Mouse (Mus musculus): Measurements from ENCODE around the gene Med27.

Gene Med27

DNA sequence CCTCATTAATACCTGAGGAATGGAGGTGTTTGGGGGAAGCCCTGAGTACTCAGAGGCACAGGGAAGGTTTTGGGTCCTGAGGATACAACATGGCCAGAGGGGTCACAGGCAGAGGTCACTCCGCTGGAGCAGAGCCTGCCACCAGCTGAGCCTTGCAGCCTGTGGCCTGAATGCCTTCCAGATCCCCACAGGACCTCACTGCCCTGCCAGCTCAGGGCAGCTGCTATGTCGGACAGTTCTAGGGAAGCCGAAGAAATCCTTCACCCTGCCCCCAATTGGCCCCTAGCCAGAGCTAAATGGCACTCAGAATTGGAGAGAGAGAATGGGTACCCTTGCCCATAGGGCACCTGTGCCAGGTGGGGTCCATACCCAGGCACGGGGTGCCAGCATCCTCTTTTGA lies 214.8 kb downstream of the Med27 start:
- no peak for DNase-seq (ENCODE audit: low read depth, low spot score)

DNA sequence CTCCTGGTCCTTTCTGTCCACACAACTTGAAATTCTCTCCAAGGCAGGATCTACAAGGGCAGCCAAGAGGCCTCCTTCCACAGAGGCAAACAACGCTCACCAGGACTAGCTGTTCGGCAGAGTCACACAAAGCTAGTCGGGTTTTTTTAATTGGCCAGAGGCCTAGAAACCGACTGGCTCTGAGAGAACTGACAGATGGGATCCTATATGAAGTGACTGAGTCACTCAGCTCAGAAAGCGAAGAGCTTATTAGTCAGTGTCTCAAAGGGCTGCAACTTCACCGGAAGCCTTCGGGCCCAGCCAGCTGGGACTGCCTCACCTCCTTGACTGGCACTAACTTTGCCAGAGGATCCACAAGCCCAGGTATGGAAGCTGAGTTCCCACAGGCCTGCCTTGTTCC lies 217.4 kb downstream of the Med27 start:
- no peak for DNase-seq (ENCODE audit: low read depth, low spot score)

DNA sequence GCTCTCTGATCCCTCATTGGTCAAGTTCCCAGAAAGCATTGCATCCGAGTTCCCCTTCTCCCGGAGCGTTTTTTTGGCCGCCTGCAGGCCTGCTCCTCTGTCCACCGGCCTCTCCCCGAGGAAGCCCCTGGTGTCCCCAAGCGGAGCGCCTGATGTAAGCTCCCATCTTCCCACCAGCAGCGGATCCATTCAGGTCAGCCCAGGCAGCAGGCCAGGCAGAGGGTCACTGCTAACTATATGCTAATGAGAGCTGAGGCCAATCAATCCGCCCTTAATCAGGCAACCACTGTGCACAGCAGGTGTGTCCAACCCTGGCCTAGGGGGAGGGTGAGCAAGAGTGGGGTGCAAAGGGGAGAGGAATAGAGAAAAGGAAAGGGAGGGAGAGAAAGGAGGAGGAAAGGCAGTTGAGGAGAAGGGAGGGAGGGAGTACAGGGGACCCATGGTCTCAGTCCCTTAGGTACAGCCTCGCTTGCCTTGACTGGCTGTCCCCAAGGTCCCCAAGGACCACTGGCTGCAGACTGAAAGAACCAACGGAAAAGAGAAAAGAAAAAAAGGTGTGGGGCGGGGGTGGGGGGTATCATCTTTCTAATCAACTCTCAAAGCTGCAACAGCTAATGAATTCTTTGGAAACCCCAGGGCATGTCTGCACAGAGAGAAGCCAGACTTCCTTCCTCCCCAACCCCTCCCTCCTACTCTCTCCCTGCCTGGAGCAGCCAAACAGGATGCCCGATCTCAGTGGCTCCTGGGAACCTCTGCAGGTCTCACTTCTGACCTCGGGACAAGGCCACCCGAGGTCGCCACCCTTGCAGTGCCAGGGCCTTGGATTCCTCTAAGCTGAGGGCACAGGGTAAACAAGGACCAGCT lies 219.2 kb downstream of the Med27 start:
- DNase-seq (ENCODE audit: low read depth, low spot score): no peak

DNA sequence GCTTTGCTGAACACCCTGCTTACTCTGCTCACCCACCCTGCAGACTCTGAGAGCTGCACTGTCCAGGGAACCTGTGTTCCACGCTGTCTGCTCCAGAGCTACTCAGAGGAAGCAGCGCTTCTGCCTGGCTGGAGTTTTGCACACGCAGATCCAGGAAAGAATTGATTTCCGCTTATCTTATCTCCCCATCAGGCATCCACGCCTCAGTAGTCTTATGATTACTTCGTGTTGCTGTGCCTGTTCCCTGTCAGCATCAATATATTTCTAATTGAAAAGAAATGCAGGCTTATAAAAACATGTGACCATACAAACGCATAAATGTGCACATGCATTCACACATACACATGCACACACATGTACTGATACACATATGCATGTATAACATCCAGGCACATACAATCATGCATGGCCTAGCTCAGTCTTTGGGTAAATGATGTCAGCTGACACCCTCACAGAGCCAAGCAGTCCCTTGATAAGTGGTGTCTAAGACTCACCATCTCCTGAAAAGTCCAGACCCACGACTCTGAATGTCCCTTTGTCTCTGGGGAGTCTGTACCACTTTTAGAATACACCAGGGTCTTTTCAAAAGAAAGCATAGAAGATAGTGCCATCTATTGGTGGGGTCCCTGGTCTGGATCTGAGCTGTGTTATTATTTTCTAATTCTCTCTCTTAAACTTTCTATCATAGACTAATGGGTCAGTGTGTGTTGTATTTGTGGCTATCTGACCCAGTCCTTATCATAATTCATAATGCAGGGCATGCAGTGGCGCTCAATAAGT lies 225.5 kb downstream of the Med27 start:
- no peak for DNase-seq (ENCODE audit: low read depth, low spot score)

DNA sequence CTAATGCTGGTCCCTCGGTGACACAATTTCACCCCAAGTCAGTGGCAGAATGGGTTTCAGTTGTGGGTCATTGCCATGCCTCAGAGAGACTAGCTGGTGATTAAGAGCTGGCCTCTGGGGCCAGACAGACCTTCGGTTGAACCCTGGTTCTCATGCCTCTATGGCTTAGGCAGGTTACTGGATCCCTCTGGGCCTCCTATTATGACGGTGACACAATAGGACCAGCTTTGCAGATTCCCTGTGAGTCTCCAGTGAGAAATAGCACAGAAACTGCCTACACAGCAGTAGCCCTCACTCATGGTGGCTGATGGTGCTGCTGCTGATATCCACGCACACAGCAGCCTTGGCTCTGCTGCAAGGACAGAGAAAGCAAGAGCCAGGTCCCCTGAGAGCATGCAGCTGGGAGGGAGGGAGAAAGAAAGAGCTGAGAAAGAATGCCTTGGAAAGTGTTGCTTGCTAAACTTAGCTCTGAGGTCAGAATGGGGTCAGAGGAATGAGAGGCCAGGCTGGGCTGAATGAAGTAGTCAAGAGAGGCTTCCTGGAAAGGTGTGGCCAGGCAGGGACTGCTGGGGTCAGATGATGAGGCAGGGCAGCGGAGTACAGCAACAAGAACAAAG lies 226.3 kb downstream of the Med27 start:
- DNase-seq (ENCODE audit: low read depth, low spot score): no peak

DNA sequence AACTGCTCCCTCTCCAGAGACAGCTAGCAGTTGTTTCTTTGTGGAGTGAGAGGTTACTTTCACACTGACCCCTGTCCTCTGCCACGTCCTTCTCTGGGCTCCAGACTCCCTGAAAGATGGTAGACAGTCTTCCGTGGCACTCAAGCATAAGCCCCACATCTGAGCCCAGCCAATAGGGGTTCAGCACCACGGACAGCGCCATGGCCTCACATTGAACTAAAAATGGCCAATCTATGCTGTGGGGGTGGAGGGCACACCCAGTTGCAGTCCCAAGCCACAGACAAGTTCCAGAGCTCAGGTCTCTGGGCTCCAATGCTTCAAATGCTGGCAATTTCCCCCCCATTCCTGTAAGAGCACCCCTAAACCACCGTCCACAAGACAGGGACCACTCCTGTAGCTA lies 227.0 kb downstream of the Med27 start:
- no peak for DNase-seq (ENCODE audit: low read depth, low spot score)

DNA sequence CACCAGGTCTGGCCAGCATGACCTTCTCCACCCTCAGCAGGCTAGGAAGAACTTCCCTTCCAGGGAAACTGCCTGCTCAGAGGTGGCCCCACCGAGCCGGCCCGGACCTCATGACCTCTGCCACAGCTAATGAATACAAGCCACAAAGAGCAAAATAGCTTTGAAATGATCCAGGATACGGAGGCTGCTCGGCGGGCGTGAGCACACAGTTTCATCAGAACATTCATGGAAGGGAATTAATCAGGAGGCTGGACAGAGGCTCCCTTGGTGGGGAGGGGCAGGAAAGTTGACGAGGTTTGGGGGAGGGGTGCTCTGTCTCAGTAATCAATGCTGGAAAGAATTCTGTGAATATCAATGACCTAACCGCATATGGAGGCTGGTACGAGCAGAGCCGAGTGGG lies 227.6 kb downstream of the Med27 start:
- DNase-seq (ENCODE audit: low read depth, low spot score): no peak
